Mouse (Mus musculus): ENCODE results near the gene Slc29a3.
"Not testable (repeated sequence)": the region's sequence is repeated elsewhere in the genome, so short reads cannot be mapped to it uniquely, and the experiment has no call there.

Slc29a3 gene

GRCm38 (mm10) chr10:60724496-60724895 is 28.1 kb downstream of the Slc29a3 start:
- no peak for DNase-seq (ENCODE audit: low spot score)

GRCm38 (mm10) chr10:60723345-60723744 is 29.2 kb downstream of the Slc29a3 start:
- no peak for DNase-seq (ENCODE audit: low spot score)

GRCm38 (mm10) chr10:60721640-60722039 is 31.0 kb downstream of the Slc29a3 start:
- no peak for DNase-seq (ENCODE audit: low spot score)

- DNase-seq (ENCODE audit: low spot score), result no peak
These were observed 32.1 kb downstream of the Slc29a3 start for GRCm38 (mm10) chr10:60720461-60720860.

- DNase-seq (ENCODE audit: low spot score), result no peak
These were observed 34.1 kb downstream of the Slc29a3 start for GRCm38 (mm10) chr10:60718491-60718890.

DNA sequence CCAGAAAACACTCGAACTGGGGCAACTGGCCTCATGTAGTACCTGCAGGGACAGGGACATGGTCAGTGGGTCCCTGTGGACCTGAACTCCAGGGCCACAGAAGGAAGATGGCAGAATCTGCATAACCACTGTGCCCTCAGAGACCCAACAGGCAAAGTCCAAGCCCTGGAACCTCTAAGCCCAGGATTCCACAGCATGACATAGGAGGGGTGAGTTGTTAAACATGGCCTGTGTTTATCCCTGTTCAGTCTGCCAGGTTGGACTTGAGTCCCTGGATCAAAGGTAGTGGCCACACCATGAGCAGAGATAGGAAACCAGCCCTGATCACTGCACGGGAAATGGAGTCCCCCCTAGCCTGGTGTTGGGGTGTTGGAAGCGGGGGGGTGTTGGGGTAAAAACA is 36.1 kb downstream of the Slc29a3 start:
- DNase-seq (ENCODE audit: low spot score), result no peak

- DNase-seq (ENCODE audit: low spot score), result not testable (repeated sequence)
These were observed 40.3 kb downstream of the Slc29a3 start for GRCm38 (mm10) chr10:60712299-60712698.

DNA sequence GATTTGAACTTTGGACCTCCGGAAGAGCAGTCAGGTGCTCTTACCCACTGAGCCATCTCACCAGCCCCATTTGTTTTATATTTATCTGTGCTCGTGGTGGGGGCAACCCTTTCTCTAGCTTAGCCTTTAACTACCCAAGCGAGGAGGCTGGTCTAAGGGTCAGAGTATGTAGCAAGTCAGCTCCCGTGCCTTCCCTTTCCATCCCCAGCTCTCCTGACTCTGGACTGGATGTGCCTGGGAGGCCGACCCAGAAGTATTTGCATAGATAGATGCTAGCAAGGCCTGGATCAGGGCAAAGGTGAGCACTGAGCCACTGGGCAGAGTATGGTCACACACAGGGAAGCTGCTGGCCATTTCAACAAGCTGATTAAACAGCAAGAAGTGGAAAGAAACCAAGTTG is 43.8 kb downstream of the Slc29a3 start:
- DNase-seq (ENCODE audit: low spot score), result no peak

DNA sequence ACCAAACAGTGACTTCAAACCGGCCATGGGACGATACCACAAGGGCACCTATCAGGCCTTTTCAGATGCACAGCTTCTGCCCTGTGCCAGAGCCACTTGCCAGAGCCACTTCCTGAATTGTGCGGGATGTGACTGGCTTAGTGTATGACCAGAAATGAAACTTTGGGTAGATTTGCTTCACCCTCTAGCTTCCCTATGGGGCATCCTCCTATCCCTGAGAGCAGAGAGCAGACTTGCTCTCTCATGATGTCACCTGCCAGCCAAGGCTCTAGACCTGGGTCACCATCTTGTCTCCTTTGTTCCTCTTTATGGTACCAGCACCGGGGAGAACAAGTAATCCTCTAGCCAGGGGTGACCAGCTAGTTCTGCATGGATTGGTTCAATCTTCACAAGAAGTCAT is 46.3 kb downstream of the Slc29a3 start:
- no peak for DNase-seq (ENCODE audit: low spot score)

GRCm38 (mm10) chr10:60705134-60705533 is 47.5 kb downstream of the Slc29a3 start:
- no peak for DNase-seq (ENCODE audit: low spot score)

DNA sequence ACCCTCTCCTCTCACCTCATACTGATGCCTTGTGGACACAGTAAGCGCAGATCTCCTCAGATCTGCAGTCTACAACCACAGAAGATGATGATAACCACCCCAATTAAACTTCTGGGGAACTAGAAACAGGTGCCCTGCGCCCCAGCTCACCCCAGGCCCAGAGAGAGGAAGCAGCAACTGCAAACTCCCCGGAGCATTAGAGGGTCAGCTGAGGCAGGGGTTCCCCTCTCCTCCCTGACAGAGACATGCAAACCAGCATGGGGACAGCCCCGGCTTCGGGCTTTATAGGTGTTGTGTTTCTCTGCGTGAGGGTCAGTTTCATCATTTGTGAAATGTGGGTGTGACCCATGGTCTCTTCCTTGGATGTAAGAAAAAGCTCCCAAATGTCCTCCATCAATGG is 54.8 kb downstream of the Slc29a3 start:
- no peak for DNase-seq (ENCODE audit: low spot score)

GRCm38 (mm10) chr10:60696975-60697374 is 55.6 kb downstream of the Slc29a3 start:
- DNase-seq (ENCODE audit: low spot score), result peak; percentile 43

- DNase-seq (ENCODE audit: low spot score), result no peak
These were observed 56.2 kb downstream of the Slc29a3 start, which contains the start of gene Cdh23 for GRCm38 (mm10) chr10:60696390-60696789. TSS of gene Cdh23 (minus strand) at chr10:60696490.

- no peak for DNase-seq (ENCODE audit: low spot score)
These were observed 60.8 kb downstream of the Slc29a3 start for GRCm38 (mm10) chr10:60691671-60692390.

- DNase-seq (ENCODE audit: low spot score), result no peak
These were observed 61.6 kb downstream of the Slc29a3 start for GRCm38 (mm10) chr10:60690960-60691359.

GRCm38 (mm10) chr10:60689396-60689795 is 63.2 kb downstream of the Slc29a3 start:
- DNase-seq (ENCODE audit: low spot score), result no peak

- DNase-seq (ENCODE audit: low spot score), result no peak
These were observed 65.4 kb downstream of the Slc29a3 start for GRCm38 (mm10) chr10:60687011-60687776.

DNA sequence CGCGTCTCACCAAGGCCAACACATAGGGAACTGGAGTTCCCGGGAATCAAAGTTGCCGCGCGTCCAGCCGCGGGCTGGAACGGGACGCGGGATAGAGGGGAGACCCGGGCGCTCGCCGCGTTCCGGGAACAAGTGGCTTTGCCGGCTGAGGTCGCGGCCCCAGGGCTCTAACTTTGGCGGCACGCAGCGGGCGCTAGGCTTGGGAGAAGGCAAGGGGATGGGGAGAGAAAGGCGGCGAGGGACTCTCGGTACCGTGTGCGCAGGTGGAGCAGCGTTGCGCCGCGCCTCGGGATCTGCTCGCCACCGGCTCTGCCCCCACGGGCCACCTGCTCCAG is 66.0 kb downstream of the Slc29a3 start:
- DNase-seq (ENCODE audit: low spot score), result no peak

DNA sequence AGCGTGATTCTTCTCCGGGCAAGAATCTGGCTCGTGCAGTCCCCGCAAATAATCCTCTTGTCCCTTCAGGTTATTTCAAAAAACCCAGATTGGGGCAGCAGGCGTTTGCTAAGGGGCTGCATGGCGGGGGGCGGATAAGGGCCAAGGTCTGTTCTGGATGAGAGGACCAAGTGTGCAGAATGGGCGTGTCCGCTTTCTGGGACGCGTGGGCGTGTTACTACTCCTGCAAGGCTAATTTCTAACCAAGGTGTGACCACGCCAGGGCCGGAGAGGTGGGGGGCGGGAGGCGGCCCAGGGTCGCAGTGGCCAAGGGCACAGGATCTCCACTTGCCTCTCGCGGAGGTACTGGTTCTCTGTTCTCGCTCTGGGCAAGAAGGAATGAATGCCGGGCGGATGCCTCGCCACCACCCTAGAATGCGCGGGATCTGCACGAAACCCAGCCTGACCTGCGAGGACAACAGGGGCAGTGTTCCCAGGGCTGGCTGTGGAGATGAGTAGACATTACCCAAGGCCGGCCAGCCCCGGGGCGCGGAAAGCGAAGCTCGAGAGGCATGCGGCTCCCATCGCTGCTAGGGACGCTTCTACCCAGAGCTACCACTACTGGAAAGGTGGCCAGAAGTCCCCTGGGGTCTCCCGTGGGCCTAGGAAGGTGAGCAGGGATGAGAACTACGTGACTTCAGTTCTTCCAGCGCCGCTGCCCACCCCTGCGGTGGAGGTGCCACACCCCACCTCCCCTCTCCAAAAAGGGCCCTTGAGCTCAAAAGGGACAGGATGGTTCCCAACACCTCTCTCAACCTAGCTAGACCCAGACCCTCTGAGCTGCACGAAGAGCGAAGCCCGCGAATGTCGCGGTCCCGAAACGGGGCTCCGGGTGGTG is 66.6 kb downstream of the Slc29a3 start:
- no peak for DNase-seq (ENCODE audit: low spot score)

DNA sequence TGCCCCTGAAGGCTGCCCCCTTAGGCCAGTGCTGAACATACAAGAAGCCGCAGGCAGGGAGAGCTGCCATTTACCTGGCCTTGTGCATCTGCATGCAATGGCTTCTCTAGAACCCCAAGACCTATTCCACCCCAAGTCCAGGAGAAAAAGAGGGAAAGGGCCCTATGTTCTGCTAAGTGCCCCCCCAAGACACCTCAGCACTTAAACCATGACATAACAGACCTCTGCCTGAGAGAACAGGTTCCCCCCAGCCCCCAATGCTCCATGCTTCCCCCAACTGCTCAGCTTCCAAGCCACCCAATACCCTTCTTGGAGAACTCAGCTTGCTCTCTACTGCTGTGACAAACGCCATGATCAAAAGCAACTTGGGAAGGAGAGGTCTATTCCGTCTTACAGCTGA is 73.7 kb downstream of the Slc29a3 start:
- DNase-seq (ENCODE audit: low spot score), result no peak

DNA sequence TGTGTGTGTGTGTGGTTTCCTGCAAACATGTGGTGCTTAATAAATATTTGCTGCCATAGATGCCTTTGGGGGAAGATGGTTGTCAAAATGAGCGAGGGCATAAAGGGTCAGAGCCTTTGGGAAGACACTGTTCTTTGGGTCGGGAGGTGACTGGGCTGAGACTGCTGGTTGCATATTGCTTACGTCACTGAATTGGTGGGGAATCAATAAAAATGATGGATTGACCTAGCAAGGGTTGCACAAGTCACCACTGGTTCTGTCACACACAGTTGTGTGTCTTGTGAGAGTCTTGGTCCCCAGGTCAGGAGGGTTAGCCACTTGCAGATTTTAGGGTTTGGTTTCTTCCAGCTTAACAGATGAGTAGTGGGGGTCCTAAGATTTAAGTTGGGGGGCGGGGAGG is 75.3 kb downstream of the Slc29a3 start:
- DNase-seq (ENCODE audit: low spot score), result no peak

GRCm38 (mm10) chr10:60670166-60670565 is 82.4 kb downstream of the Slc29a3 start:
- DNase-seq (ENCODE audit: low spot score), result no peak

GRCm38 (mm10) chr10:60668591-60668990 is 84.0 kb downstream of the Slc29a3 start:
- DNase-seq (ENCODE audit: low spot score), result no peak

Measured in MN1 (cell line).